Mouse (Mus musculus): ENCODE measurements around the gene Nomo1.

Nomo1 gene

DNA sequence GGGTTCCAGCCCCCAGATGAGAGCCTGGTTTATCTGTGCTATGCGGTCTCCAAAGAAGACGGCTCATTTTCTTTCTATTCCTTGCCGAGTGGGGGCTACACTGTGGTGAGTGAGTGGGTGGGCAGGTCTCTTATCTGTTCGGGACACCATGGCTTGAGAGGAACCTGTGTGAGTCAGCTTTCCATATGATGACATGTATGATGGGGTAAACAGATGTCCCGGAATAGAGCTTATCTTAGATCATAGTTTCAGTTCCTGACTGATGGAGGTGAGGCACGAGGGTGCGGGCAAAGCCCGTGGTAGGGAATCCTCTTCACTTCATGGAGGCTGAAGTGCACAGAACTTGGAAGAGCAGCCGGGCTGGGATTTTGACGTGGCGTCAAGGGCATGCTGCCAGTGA is 12.4 kb downstream of the Nomo1 start:
- DNase-seq (ENCODE audit: low read depth, low spot score) = no peak

DNA sequence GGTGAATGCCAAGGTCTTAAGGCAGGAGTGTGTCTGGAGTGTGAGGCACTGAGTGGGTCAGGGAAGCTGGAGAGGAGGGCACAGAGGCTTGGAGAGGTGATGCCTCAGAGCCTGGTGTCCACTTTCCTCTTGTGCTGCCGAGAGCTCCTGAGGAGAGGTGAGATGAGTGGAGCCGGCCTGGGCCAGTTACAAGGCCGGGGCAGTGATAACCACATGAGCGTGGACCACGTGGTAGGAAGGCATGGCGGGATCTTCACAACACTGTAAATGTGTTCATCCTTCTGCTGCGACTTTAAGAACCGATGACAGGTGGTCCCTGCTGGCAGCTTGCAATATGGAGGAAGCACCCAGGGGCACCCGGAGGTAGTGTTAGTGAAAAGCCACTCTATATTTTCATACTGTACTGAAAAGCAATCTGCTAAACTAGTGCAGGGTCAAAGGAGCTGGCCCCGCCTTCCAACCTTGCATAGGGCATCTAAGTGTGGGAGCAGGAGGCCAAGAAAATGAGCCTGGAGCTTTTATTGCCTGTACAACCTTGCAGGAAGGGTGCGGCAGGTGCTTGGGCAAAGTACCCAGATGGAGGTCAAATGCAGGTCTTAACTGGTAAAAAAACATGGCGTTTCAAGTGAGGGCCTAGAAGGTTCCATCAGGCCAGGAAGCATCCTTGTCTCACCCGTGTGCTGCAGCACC is 14.5 kb downstream of the Nomo1 start:
- DNase-seq (ENCODE audit: low read depth, low spot score) = no peak

DNA sequence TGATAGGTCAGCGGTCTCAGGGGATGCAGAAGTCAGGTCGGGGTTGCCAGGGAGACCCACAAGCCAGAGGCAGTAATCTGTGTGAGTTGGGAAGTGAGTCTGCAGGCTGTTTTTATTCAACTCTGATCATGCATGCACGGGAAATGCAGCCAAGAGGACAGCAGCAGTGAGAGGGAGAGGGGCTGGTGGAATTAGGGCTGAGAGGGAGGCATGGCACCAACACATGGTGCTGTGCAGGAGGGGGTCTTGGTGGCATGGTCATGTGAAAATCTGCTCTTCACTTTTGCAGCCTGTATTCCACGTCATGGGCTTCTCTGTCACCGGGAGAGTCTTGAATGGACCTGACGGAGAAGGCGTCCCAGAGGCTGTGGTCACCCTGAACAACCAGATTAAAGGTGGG is 16.5 kb downstream of the Nomo1 start:
- DNase-seq (ENCODE audit: low read depth, low spot score) = no peak

DNA sequence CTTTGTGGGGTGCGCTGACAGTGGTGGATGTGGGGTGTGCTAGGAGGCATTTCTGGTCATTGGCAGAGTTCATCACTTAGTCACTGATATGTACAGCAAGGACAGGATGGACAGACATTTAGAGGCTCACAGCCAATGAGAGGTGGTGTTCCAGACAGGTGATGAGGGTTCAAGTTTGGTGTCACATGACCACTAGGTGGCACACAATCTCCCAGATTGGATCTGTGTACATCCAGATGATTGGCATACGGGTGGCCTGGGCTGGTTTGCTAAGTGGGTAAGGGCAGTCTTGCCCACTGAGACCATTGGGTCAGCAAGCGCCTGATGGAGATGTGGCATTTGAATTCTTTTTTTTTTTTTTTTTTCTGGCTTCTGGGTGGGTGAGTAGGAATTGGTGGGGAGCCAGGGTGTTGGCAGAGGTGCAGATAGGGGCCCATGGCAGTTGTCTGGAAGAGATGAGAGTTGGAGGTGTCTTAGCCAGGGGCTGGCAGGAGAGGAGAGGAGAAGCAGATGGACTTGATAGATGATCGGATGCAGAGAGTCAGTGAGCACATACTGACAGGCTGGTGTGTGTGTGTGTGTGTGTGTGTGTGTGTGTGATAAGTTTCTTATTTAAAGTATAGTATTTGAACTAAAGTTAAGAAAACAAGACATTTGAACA is 18.8 kb downstream of the Nomo1 start:
- DNase-seq (ENCODE audit: low read depth, low spot score) = peak; percentile 22

DNA sequence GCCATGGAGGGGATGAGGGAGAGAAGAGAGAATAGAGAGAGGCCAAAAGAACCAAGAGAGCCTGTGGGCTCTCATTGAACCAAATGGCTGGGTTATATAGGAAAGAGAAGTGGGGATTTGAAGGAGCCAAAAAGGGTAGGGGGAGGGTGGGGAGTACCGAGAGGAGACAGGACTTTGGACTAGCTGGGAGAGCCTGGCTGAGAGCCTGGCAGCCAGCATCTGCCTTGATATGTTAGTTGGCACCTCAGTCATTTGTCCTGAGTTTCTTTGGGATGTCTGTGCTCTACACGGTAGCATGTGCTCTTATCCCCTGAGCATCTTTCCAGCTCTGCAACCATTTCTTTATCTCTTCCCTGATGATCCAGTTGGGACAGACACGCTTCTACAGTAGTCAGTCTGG is 20.1 kb downstream of the Nomo1 start:
- no peak for DNase-seq (ENCODE audit: low read depth, low spot score)

DNA sequence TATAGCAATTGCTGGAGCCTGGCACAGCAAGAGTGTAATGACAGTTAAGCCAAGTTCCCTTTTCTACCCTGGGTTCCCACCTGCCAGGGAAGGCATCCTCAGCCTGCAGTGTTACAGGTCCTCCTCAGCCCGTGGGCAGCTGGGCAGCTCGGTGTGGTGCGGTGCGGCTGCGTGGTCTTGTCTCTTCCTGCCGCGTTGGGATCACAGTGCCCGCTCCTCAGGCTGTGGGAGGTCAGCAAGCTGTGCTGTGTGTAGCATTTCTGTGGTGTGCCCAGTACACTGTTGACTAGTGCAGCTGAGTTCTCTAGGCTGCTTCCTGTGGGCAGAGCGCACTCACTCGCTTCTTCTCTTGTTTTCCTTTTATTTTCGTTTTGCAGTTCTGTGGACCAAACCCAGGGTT is 25.4 kb downstream of the Nomo1 start:
- DNase-seq (ENCODE audit: low read depth, low spot score) = no peak

DNA sequence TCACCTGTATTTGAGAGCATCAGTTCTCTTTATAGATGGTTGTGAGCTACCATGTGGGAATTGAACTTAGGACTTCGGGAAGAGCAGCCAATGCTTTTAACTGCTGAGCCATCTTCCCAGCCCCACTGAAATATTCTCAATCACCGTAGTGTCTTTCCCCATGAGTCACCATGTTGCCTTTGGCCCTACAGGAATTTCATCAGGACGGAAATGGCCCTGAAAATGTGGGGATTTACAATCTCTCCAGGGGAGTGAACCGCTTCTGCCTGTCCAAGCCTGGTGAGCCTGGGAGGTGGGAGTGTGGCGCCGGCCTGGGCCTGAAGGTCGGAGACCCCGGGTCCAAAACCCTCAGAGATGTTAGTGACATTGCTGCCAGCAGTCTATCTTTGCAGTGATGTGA is 27.2 kb downstream of the Nomo1 start:
- DNase-seq (ENCODE audit: low read depth, low spot score) = no peak

DNA sequence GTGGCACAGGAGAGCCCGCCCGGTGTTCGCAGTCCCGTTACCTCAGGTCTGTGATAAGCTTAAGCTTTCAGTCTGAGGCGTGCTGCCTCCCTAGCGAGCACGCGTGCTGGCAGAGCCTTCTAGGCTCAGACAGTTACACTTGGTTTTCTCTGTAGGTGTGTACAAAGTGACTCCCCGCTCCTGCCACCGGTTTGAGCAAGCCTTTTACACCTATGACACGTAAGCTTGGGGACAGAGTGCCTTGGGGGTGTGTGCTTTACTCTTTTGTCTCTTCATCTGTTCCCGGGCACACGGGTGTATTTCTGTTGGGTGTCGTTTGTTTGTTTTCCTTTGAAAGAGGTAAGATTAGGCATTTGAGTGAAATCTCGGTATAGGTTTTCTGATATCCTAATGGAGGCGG is 28.1 kb downstream of the Nomo1 start:
- no peak for DNase-seq (ENCODE audit: low read depth, low spot score)

DNA sequence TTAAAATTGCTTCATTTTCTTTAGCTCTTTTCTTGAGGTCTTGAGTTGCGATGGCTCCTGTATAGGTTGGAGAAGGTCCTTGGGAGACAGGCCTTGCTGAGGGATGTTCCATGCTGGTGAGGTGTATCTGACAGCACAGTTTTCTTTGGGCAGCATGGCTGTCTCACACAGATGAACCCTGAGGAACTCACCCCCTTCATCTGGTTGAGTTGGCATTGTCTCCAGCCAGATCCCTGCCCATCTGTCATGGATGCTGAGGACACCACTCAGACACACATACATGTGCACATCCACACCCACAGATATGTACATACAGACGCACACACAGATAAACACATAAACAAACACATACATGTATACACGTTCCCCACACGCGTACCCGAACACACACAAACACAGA is 29.8 kb downstream of the Nomo1 start:
- no peak for DNase-seq (ENCODE audit: low read depth, low spot score)

DNA sequence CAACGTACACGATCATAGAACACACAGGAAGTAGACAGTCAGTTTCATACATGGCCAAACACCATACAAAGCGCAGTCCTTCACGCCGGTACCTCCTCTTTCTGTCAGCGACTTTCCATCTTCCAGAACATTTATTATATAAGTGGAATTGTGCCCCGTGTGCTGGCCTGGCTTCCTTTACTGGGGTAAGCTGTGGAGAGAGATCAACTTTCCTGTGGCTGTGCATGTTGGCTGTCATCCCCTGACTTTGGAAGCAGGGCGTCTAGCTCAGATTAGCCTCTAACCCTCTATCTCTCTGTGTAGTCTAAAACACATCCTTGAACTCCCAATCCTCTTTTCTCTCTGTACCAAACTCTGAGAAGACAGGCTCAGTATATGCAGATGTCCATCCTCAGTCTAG is 35.3 kb downstream of the Nomo1 start:
- DNase-seq (ENCODE audit: low read depth, low spot score) = no peak

DNA sequence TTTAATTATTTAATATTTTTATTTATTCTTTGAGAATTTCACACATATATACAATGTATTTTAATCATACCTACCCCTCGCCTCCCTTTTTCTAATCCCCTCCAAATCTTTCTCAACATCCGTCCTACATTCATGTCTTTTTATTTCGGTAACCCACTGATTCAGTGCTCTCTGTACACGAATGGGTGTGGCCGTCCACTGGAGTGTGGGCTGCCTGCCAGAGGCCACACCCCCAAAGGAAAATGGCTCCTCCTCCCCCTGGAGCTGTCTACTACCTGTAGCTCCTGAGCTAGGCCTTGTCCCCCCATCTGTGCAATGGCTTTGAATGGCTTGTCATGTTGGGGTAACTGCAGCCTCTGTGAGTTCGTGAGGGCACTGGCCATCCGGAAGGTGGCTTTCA is 43.3 kb downstream of the Nomo1 start:
- no peak for DNase-seq (ENCODE audit: low read depth, low spot score)

DNA sequence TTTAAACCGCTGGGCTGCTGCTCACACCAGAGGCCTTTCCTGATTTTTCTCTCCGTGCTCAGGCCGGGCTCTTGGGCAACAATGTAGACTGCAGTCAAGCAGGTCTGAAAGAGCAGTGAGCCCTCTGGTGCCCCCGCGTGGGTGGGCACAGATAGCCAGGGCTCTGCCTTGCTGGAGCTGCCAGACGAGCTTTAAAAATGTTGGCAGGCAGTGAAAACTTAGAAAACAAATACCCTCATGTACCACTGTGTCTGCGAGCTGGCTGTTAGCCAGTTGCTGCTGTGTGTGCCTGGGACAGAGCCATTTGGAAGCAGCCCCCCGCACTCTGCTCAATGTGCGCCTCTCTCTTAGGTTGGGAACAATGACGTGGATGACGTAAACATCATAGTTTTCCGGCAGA is 44.2 kb downstream of the Nomo1 start:
- no peak for DNase-seq (ENCODE audit: low read depth, low spot score)

DNA sequence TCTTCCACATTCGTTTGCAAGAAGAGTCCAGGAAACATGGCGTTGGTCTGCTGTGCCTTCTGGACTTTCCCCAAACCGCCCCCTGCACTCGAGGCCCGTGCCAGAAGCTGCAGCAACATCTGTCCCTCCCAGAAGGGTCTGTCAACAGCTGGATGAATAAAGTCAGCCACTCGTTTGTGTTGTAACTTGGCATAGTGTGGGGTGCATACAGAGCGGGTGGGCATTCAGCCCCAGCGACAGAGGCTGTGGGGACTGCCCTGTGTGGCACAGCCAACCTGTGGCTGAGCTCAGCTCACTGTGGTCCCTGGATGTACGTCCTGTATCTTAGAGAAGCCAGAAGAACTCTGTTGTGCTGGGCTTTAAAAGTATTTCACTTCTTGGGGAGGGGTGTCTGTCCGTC is 50.5 kb downstream of the Nomo1 start:
- DNase-seq (ENCODE audit: low read depth, low spot score) = no peak

DNA sequence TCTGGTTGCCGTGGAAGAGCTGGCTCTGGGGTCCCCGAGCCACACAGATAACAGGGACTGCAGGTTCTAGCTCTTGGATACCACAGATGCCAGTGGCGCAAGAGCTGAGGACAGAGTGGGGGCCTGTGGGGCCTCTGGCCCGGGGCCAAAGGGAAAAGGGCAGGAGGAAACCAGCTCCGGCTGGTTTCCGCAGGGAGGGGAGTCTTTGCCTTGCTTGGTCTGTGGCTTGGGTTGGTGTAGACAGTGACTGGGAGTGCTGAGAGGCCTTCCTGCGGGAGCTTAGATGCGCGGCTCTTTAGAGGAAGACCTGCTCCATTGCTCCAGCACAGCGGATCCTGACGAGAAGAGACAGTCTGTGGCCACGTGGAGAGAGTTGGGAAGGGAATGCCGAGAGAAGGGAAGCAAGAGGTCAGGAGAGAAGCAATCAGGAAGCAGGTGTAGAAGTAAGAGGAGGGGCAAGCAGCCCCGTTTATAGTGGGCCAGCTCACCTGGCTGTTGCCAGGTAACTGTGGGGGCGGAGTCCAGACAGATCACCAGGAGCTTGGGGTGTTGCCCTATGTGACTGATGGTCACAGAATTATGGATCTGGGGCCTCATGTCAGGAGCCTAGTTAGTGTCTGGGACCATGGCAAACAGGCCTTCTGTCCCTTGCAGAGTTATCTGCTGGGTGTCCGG is 51.5 kb downstream of the Nomo1 start:
- DNase-seq (ENCODE audit: low read depth, low spot score) = no peak

DNA sequence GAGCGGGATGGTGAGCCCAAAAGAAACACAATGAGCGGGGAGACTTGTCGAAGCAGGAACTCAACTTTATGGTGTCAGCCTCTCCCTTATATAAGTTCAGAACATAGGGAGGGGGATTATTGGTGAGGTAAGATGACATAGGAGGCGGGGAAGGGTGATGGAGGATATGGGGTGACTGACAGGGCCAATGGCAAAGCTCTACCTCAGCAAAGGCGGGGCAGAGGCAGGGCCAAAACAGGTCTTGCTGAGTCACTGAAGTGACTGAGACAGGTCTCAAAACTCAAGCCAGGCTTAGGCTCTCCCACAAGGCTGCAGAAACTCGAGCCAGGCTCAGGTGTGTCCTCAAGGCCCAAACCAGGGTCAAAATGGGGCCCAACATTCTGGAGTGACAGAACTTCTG is 52.9 kb downstream of the Nomo1 start:
- peak; percentile 18 for DNase-seq (ENCODE audit: low read depth, low spot score)

DNA sequence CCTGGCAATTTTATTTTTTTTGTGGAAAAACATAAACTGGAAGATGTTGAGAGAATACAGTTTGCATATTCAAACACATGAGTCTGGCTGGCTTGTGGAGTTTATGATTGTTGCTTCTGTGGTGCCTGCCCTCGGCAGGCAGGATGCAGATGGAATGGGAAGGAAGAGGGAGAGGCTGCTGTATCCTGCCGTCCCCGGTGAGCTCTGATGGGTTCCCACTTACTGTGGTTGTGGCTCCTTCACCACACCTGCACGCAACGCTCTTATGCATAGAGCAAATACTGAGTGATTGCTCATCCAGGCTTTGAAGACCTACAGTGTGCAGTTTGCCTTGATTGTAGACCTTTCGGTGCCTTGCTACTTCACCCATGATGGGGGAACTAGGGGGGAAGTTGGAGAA is 54.7 kb downstream of the Nomo1 start:
- DNase-seq (ENCODE audit: low read depth, low spot score) = no peak

DNA sequence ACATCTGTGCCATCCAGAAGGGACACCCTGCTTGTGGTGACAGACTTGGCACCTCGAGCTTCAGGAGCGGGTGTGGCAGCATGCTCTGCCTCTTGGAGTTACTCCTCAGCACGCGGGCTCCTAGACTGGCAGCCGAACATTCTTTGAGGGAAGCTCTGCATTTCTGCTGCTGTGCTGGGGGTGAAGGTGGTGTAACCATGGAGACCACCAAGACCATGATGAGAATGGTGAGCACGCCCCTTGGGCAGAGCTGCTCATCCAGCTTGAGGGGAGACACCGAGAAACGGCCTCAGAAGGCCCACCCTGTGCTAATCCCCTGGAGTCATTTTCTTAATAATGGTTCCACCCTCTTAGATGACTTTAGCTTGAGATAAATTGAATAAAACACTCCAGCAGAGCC is 59.3 kb downstream of the Nomo1 start:
- DNase-seq (ENCODE audit: low read depth, low spot score) = no peak

DNA sequence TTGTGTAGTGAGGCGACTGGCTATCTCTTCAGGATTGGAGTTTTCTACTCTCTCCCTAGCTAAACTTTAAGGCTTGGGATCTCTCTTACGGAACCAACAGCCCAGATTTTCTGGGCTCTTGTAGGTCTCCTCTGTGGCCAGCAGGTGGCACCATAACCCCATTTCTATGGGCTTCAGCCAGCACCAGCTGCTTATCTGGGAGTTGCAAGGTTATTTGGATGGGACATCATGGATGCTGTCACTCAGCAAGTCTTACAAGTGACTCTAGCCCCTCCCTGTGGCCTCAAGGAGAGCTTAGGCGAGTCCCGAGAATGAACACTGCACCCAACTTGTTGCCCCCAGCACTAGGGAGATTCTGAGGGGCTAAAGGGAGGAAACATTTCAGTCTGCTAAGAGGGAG is 62.6 kb downstream of the Nomo1 start:
- DNase-seq (ENCODE audit: low read depth, low spot score) = peak; percentile 61

DNA sequence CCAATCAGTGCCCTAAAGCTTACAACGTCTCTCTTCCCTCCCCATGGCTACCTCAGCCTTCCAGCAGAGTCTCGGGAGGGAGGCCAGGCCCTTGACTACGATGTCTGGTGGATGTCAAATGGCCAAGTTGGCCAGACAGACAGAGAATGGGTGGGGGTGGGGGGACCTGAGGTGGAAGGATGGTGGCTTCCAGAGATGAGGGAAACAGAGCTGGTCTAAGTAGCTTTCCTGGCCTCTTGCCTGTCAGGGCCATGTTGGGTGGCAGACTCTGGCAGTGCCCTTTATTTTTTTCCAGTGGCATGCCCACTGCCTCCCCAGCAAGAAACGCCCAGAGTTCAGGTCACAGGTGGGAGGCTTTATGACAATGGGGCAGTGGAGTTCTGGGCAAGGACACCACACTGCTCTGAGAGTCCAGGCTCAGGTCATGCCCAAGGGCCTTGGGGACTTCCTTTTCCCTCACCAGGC is 63.9 kb downstream of the Nomo1 start:
- no peak for DNase-seq (ENCODE audit: low read depth, low spot score)

DNA sequence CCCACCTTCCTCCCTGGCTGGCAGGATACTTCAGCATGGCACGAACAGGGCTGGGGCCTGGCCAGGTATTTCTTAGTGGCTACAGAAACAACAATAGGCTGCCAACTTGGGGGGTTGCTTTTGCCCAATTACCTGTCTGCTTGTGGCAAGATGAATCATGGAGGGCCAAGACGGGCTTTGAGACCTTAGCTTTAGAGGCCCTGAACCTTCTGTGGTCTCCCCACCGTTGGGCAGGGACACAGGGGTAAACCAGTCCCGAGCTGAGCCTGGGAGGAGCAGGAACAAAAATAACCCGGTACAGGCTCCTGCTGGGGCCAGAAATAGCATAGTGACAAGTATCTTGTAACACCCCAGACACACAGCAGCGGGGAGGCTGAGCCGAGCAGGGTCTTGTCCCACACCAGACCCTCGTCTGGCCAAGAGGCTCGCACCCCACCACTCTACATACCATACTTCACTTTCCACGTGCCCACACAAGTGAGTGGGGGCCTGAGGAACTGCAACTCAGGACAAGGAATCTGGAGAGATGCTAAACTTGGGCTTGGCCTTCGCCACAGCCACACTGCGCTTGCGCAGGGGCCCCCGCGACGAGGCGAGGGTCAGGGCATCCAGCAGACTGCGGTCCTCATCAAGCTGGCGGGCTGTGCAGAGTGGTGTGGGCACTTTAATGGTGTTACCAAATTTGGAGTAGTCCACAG is 64.9 kb downstream of the Nomo1 start:
- no peak for DNase-seq (ENCODE audit: low read depth, low spot score)

DNA sequence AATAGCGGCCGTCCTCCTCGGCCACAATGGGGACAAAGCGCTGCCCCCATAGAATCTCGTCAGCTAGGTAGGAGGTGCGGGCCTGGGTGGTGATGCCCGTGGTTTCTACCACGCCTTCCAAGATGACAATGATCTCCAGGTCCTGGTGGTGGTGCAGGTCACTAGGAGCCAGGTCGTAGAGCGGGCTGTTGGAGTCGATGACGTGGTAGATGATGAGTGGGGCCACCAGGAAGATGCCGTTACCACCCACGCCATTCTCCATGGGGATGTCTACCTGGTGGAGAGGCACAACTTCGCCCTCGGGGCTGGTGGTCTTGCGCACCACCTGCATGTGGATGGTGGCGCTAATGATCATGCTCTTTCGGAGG is 65.4 kb downstream of the Nomo1 start:
- DNase-seq (ENCODE audit: low read depth, low spot score) = no peak

DNA sequence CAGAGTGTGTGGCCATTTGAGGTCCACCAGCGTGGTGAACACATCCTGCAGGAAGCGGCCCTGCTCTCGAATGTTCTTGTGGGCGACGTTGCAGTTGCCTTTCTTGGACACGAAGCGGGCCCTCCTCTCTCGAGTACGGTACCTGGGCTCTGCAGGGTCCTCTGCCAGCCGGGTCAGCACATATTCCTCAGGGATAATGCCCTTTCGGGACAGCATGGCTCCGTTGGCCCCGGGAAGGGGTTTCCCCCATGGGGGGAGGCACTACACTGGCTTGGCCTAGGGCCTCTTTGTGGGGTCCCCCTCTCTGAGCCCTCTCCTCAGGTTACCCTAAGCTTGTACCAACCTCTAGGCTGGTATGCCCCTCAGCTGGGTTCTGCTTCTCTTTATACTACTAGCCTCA is 66.2 kb downstream of the Nomo1 start:
- DNase-seq (ENCODE audit: low read depth, low spot score) = no peak

DNA sequence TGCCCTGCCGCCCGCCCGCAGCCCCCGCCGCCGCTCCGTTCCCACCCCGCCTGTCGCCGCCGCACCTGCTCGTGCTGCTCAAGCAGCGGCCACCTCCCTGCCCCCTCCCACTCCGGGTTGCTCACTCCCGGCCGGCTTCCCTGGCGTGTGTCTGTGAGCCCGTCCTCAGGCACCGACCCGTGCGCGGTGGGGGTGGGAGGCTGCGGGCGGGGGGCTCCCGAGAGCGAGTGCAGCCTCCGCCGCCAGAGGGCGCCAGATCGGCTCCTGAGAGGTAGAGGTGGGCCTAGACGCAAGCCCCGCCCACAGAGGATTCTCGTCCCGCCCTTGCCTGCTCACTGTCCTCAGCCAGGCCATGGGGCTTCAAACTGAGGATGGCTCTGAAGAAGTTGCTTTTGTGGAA is 67.1 kb downstream of the Nomo1 start, which contains the start of gene Kcnj11:
Kcnj11 (minus strand) TSS at position 202 of the 400 bp plus-strand sequence.
- DNase-seq (ENCODE audit: low read depth, low spot score) = peak; percentile 76
